Mouse (Mus musculus): ENCODE results near the gene Orm1.

- TF ChIP-seq CTCF (IDR thresholded peaks at IDR 0.05; ENCODE audit: low read depth) (no peak), EP300 (IDR thresholded peaks at IDR 0.05; ENCODE audit: low read depth) (no peak)
These were observed 41.7 kb upstream of the Orm1 start for GRCm38 (mm10) chr4:63302641-63303040.
